Mouse (Mus musculus) kidney, embryonic 16.5 days (tissue): ENCODE results near the gene Akr1c21. TPM values are rescaled to one million over a fixed set of nuclear protein-coding genes. Genes with fewer than 3 reads are reported as not detected.

ENCODE experiments used
- polyA plus RNA-seq: library from polyadenylated mRNA; unstranded; fragments of >200 nt; fragmentation: Nextera tagmentation; extraction: Ambion mirVana; gene quantifications from 2 replicates; pipeline ENCODE4 v1.2.1, GENCODE M21; 2015

The Akr1c21 gene
- polyA plus RNA-seq, 1 experiment from 2014 or later = 6.3 TPM

Other genes starting within 250 kb of the Akr1c21 start
- gene Akr1c6, start 139.8 kb upstream of the Akr1c21 start, polyA plus RNA-seq = not detected in 2 replicates
- gene Akr1c20, start 50.7 kb upstream of the Akr1c21 start, polyA plus RNA-seq = not detected in 2 replicates
- gene Akr1e1, start 35.1 kb downstream of the Akr1c21 start, polyA plus RNA-seq = 47.7 and 53.3 TPM in 2 replicates